Mouse (Mus musculus): ENCODE data around the gene Pde1b. TPM values are rescaled to one million over a fixed set of nuclear protein-coding genes. Genes with fewer than 3 reads are reported as not detected.

The Pde1b gene
- polyA plus RNA-seq, 1 experiment from 2014 or later, result 70.8 TPM

- Histone ChIP-seq H3K9ac (replicated peaks) (peak overlapping the region; percentile 45), H3K9me3 (no peaks in the 10 kb centered on the region), H3K27me3 (no peaks in the 10 kb centered on the region), H3K4me3 (replicated peaks) (peak overlapping the region; percentile 33), H3K27ac (peak overlapping the region; percentile 84), H3K36me3 (no peaks in the 10 kb centered on the region; the same call in 1 of the 2 replicates), H3K4me2 (replicated peaks) (peak overlapping the region; percentile 58), H3K4me1 (replicated peaks) (peaks cover 67% of the 10 kb centered on the region)
- ATAC-seq, result peak; percentile 66
- WGBS, result 8% methylated on average over 7 of the region's 7 CpGs
Measured at GRCm38 (mm10) chr15:103513621-103514031, 10.8 kb downstream of the Pde1b start.

- H3K36me3 ChIP-seq, result no peaks in the 10 kb centered on the region; the same call in 1 of the 2 replicates
- H3K4me3 ChIP-seq (replicated peaks), result peak overlapping the region; percentile 33
- H3K27me3 ChIP-seq, result no peaks in the 10 kb centered on the region
- peak overlapping the region; percentile 58 for H3K4me2 ChIP-seq (replicated peaks)
- peak overlapping the region; percentile 84 for H3K27ac ChIP-seq
- peak overlapping the region; percentile 55 for H3K9ac ChIP-seq (replicated peaks)
- no peaks in the 10 kb centered on the region for H3K9me3 ChIP-seq
- 1% methylated on average over 10 of the region's 10 CpGs for WGBS
- peak; percentile 91 for ATAC-seq
- H3K4me1 ChIP-seq (replicated peaks), result peaks cover 70% of the 10 kb centered on the region
Measured at GRCm38 (mm10) chr15:103514119-103514518, 11.3 kb downstream of the Pde1b start.

GRCm38 (mm10) chr15:103514914-103515313 is 12.1 kb downstream of the Pde1b start:
- 17% methylated on average over 3 of the region's 3 CpGs for WGBS
- ATAC-seq, result no peak
- Histone ChIP-seq H3K36me3 (no peaks in the 10 kb centered on the region; the same call in 1 of the 2 replicates), H3K9ac (replicated peaks) (peak overlapping the region; percentile 55), H3K4me3 (replicated peaks) (peak overlapping the region; percentile 33; the same call in 1 of the 2 replicates), H3K9me3 (no peaks in the 10 kb centered on the region), H3K27ac (peak overlapping the region; percentile 84), H3K4me1 (replicated peaks) (peaks cover 70% of the 10 kb centered on the region), H3K27me3 (no peaks in the 10 kb centered on the region), H3K4me2 (replicated peaks) (peak overlapping the region; percentile 58)

- no peak overlapping the region for H3K9ac ChIP-seq (replicated peaks)
- peak; percentile 64 for ATAC-seq
- H3K4me2 ChIP-seq (replicated peaks), result peak overlapping the region; percentile 35
- WGBS, result 0% methylated on average over 5 of the region's 5 CpGs
- peaks cover 17% of the 10 kb centered on the region for H3K36me3 ChIP-seq
- peak overlapping the region; percentile 97 for H3K27ac ChIP-seq
- no peaks in the 10 kb centered on the region for H3K27me3 ChIP-seq
- no peak overlapping the region for H3K4me3 ChIP-seq (replicated peaks)
- peaks cover 75% of the 10 kb centered on the region for H3K4me1 ChIP-seq (replicated peaks)
- H3K9me3 ChIP-seq, result no peaks in the 10 kb centered on the region
Measured at GRCm38 (mm10) chr15:103518600-103519385, 16.0 kb downstream of the Pde1b start.

- peak overlapping the region; percentile 42 for H3K9ac ChIP-seq (replicated peaks)
- ATAC-seq, result peak; percentile 80
- no peaks in the 10 kb centered on the region for H3K27me3 ChIP-seq
- H3K4me1 ChIP-seq (replicated peaks), result peaks cover 68% of the 10 kb centered on the region
- H3K4me2 ChIP-seq (replicated peaks), result peak overlapping the region; percentile 35
- H3K4me3 ChIP-seq (replicated peaks), result no peak overlapping the region; the same call in 1 of the 2 replicates
- WGBS, result 7% methylated on average over 4 of the region's 4 CpGs
- peak overlapping the region; percentile 97 for H3K27ac ChIP-seq
- H3K36me3 ChIP-seq, result peaks cover 25% of the 10 kb centered on the region
- no peaks in the 10 kb centered on the region for H3K9me3 ChIP-seq
Measured at GRCm38 (mm10) chr15:103519386-103520378, 16.8 kb downstream of the Pde1b start.

GRCm38 (mm10) chr15:103522458-103523099 is 19.7 kb downstream of the Pde1b start:
- 55% methylated on average over 3 of the region's 3 CpGs for WGBS
- Histone ChIP-seq H3K4me3 (replicated peaks) (no peak overlapping the region), H3K36me3 (peaks cover 52% of the 10 kb centered on the region), H3K4me1 (replicated peaks) (peaks cover 47% of the 10 kb centered on the region), H3K9ac (replicated peaks) (no peak overlapping the region), H3K9me3 (no peaks in the 10 kb centered on the region), H3K27me3 (no peaks in the 10 kb centered on the region), H3K4me2 (replicated peaks) (0 out of 2 replicates have a peak overlapping the region, but pooled peaks have one; percentile 0), H3K27ac (peak overlapping the region; percentile 32; the same call in 1 of the 2 replicates)
- no peak for ATAC-seq

GRCm38 (mm10) chr15:103523156-103523555 is 20.3 kb downstream of the Pde1b start:
- no peak for ATAC-seq
- H3K27me3 ChIP-seq, result no peaks in the 10 kb centered on the region
- H3K4me2 ChIP-seq (replicated peaks), result 0 out of 2 replicates have a peak overlapping the region, but pooled peaks have one; percentile 0
- no peak overlapping the region for H3K9ac ChIP-seq (replicated peaks)
- H3K36me3 ChIP-seq, result peaks cover 58% of the 10 kb centered on the region
- peaks cover 41% of the 10 kb centered on the region for H3K4me1 ChIP-seq (replicated peaks)
- no peaks in the 10 kb centered on the region for H3K9me3 ChIP-seq
- H3K27ac ChIP-seq, result 0 out of 2 replicates have a peak overlapping the region, but pooled peaks have one; percentile 32
- WGBS, result 29% methylated on average over 3 of the region's 3 CpGs
- no peak overlapping the region for H3K4me3 ChIP-seq (replicated peaks)

GRCm38 (mm10) chr15:103530372-103530771 is 27.5 kb downstream of the Pde1b start:
- peaks cover 28% of the 10 kb centered on the region for H3K4me1 ChIP-seq (replicated peaks)
- peaks cover 45% of the 10 kb centered on the region for H3K36me3 ChIP-seq
- ATAC-seq, result peak; percentile 90
- H3K27me3 ChIP-seq, result no peaks in the 10 kb centered on the region
- H3K4me3 ChIP-seq (replicated peaks), result no peak overlapping the region
- no peak overlapping the region for H3K4me2 ChIP-seq (replicated peaks)
- peak overlapping the region; percentile 63 for H3K27ac ChIP-seq
- WGBS, result 11% methylated on average over 5 of the region's 5 CpGs
- no peaks in the 10 kb centered on the region for H3K9me3 ChIP-seq
- 0 out of 2 replicates have a peak overlapping the region, but pooled peaks have one; percentile 11 for H3K9ac ChIP-seq (replicated peaks)

- H3K4me2 ChIP-seq (replicated peaks), result no peak overlapping the region
- no peak overlapping the region for H3K27ac ChIP-seq
- 87% methylated on average over 7 of the region's 7 CpGs for WGBS
- peaks cover 10% of the 10 kb centered on the region for H3K36me3 ChIP-seq
- H3K4me3 ChIP-seq (replicated peaks), result no peak overlapping the region
- no peak for ATAC-seq
- H3K9me3 ChIP-seq, result no peaks in the 10 kb centered on the region
- no peaks in the 10 kb centered on the region for H3K27me3 ChIP-seq
- H3K4me1 ChIP-seq (replicated peaks), result peaks cover 53% of the 10 kb centered on the region
- H3K9ac ChIP-seq (replicated peaks), result no peak overlapping the region
Measured at GRCm38 (mm10) chr15:103534054-103534620, 31.3 kb downstream of the Pde1b start.

GRCm38 (mm10) chr15:103535030-103535429 is 32.2 kb downstream of the Pde1b start:
- 0 out of 2 replicates have a peak, but pooled peaks cover 4% of the 10 kb centered on the region for H3K36me3 ChIP-seq
- no peaks in the 10 kb centered on the region for H3K9me3 ChIP-seq
- 0 out of 2 replicates have a peak, but pooled peaks cover 5% of the 10 kb centered on the region for H3K27me3 ChIP-seq
- ATAC-seq, result no peak
- H3K27ac ChIP-seq, result no peak overlapping the region
- peaks cover 47% of the 10 kb centered on the region for H3K4me1 ChIP-seq (replicated peaks)
- no peak overlapping the region for H3K9ac ChIP-seq (replicated peaks)
- H3K4me2 ChIP-seq (replicated peaks), result no peak overlapping the region
- 69% methylated on average over 2 of the region's 2 CpGs for WGBS
- H3K4me3 ChIP-seq (replicated peaks), result no peak overlapping the region

GRCm38 (mm10) chr15:103535786-103536185 is 33.0 kb downstream of the Pde1b start:
- no peak overlapping the region for H3K9ac ChIP-seq (replicated peaks)
- 0 out of 2 replicates have a peak overlapping the region, but pooled peaks have one; percentile 1 for H3K4me2 ChIP-seq (replicated peaks)
- 0 out of 2 replicates have a peak, but pooled peaks cover 5% of the 10 kb centered on the region for H3K27me3 ChIP-seq
- H3K4me1 ChIP-seq (replicated peaks), result peaks cover 42% of the 10 kb centered on the region
- no peak for ATAC-seq
- no peak overlapping the region for H3K27ac ChIP-seq
- 0 out of 2 replicates have a peak, but pooled peaks cover 4% of the 10 kb centered on the region for H3K36me3 ChIP-seq
- no peak overlapping the region for H3K4me3 ChIP-seq (replicated peaks)
- 75% methylated on average over 1 of the region's 1 CpGs for WGBS
- no peaks in the 10 kb centered on the region for H3K9me3 ChIP-seq
